Mouse (Mus musculus) CH12.LX (cell line): Measurements from ENCODE around the gene C8b.

Source experiments
- CTCF ChIP-seq, 2 experiments: IDR thresholded peaks in 1 of 2; conservative IDR thresholded peaks in 1 of 2; 2 replicates each; pipeline ENCODE4 v1.5.1; 2011 to 2012; ENCODE audit warnings: low read depth in 2 of 2, low read length in 2 of 2, improper control_type of control experiment in 1 of 2, inconsistent platforms in 1 of 2, mild to moderate bottlenecking in 1 of 2, moderate library complexity in 1 of 2
- EP300 ChIP-seq: IDR thresholded peaks from 2 replicates; pipeline ENCODE4 v1.6.1; 2011; ENCODE audit warnings: low read length, improper control_type of control experiment
- MYC ChIP-seq: IDR thresholded peaks from 2 replicates; pipeline ENCODE4 v1.6.1; 2011; ENCODE audit warnings: low read depth, mild to moderate bottlenecking, improper control_type of control experiment, low read length
- POLR2A ChIP-seq: IDR thresholded peaks from 2 replicates; pipeline ENCODE4 v1.6.1; 2011; ENCODE audit warnings: low read depth, mild to moderate bottlenecking, improper control_type of control experiment, low read length

- TF ChIP-seq CTCF (conservative IDR thresholded peaks at IDR 0.05 in 1 of 2, IDR thresholded peaks at IDR 0.05 in 1 of 2; ENCODE audit: low read depth in 2 of 2, low read length in 2 of 2), result no peak
- TF ChIP-seq MYC, result no peak
- TF ChIP-seq EP300, result no peak
- no peak for TF ChIP-seq POLR2A
Observed at GRCm38 (mm10) chr4:104805414-104806257, 39.5 kb downstream of the C8b start.
